Mouse (Mus musculus) retina, postnatal 7 days (tissue): ENCODE measurements around the gene Vwf.

Experiments
- DNase-seq: peaks from one replicate; pipeline ENCODE4 v3.0.0-alpha.2; 2012; ENCODE audit warnings: low read depth, low spot score

The Vwf gene

DNA sequence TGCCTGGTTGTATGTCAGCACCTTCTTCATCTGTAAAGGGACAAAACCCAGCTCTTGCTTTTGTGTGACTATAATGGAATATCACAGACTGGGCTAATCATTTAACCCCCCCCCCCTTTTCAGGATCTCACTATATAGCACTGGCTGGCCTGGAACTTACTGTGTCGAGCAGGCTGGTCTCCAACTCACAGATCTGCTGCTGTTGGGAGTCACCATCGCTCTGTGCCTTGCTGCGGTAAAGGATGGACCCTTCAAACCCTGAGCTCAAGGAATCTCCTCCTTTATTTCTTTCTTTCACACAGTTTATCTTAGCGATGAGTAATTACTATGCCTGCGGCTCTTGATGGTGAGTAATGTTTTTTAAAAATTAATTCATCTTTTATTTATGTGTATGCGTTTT lies at the start of gene Vwf:
TSS of gene Vwf (plus strand) at position 301 of the 400 bp plus-strand sequence.
- DNase-seq, result no peak

GRCm38 (mm10) chr6:125498062-125498461 lies 48.5 kb upstream of the Vwf start:
- peak; percentile 27 for DNase-seq

- DNase-seq, result no peak
Measured at GRCm38 (mm10) chr6:125503186-125503802, 43.3 kb upstream of the Vwf start.

- no peak for DNase-seq
Measured at GRCm38 (mm10) chr6:125504622-125505355, 41.8 kb upstream of the Vwf start.

DNA sequence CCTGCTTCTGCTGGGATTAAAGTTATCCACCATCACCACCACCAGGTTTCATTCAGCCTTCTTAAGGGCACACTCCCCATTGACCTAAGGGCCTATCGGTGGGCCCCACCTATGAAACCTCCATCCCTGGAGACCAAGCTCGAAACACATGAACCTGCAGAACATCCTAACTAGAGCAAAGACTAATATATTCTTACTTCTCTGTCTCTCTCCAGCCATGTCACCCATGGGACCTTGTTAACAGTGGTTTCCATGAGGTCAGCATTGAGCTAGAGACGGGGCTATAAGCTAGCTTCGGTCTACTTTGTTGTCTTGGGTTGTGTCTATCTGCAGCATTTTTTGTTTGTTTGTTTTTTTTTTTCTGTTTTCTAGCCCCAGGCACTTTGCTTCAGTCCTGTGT lies 40.1 kb upstream of the Vwf start:
- no peak for DNase-seq

GRCm38 (mm10) chr6:125509783-125510182 lies 36.8 kb upstream of the Vwf start:
- no peak for DNase-seq

DNA sequence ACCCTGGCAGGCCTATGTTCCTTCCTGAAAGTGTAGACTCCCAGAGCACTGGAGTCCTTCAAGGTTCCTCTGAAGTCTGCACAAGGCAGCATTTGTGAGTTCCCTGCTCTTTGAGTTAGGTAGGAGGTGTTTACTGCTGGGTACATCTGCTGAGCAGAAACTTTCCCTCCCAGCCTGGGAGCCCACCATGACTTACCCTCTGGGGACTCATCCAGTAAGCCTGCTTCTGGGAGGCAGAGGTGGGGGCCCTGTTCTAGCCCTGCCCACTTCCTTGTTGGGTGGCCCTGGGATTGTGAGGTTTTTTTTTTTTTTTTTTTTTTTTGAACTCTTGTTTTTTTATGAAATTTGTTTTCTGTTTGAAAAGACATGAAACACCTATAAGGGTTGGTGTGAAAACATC lies 35.9 kb upstream of the Vwf start:
- DNase-seq, result no peak

GRCm38 (mm10) chr6:125511196-125511595 lies 35.4 kb upstream of the Vwf start:
- no peak for DNase-seq

GRCm38 (mm10) chr6:125512950-125513596 lies 33.5 kb upstream of the Vwf start:
- no peak for DNase-seq

DNA sequence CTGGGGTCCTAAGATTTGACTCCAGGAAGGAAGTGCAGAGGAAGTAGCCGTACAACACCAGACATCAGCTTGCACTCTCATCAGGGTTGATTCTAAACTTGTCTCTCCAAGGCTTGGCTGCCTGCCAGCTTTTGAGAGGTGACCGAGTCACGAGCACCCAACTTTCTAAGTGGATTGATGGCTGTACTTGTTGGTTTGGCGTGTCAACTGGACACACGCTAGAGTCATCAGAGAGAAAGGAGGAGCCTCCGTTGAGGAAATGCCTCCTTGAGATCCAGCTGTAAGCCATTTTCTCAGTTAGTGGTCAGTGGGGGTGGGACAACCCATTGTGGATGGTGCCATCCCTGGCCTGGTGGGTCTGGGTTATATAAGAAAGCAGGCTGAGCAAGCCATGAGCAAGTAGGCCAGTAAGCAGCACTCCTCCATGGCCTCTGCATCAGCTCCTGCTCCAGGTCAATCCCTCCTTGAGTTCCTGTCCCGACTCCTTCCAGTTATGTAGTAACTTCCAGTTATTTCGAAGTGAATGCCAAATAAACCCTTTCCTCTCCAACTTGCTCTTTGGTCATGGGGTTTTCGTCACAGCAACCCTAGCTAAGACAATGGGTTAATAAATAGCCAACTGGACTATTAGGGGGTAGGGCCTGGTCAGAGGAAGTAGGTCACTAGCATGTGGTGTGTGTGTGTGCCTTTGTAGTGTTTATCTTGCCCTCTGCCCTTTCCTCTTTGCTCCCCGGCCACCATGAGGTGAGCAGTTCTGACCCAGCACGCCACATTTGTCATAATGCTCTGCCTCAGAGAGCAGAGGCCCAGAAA lies 30.9 kb upstream of the Vwf start:
- DNase-seq, result no peak

DNA sequence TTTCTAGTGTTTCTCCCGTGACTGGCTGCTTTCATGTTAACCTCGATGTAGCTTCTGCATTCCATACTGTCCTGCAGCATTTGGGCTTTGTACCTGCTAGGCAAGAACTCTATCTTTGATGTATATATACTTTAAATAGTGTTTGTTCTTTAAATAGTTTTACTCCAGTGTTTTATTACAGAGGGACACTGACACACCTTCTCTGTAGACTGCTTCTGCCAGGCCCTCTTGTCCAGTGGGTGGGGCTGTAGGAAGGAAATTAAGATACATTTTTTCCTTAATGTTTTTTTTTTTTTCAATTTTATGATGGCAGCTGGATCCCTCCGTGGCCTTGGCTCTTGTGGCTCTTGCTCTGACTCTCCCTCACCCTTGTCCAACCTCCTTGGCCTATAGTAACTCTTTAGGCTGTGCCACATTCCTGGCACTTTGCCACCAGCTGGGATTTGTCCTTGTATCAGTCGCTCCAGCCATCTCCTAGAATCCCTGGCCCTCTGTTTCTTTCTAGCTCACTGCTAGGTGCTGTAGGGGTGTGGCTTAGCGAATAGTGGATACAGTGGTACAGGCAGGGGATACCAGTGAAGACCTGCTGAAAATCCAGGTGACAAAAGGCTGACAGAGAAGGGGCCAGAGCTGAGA lies 24.9 kb upstream of the Vwf start:
- DNase-seq, result no peak

DNA sequence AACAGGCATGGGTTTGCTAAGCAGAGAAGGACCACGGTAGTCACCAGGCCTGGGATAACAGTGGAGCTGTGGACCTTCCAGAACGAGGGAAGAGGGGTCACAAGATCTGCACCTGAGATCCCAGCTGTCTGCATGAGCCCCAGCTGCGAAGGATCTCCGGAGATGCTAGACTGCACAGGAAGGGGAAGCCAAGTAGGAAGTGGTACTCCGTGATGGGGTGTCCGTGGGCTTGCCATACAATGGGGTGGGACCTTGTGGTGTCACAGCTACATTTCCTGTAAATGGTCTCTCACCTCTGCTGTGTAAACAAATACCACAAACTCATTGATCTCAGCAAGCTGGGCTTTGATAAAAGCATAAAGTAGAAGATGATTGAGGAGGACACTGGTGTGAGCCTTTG lies 22.5 kb upstream of the Vwf start:
- DNase-seq, result no peak

DNA sequence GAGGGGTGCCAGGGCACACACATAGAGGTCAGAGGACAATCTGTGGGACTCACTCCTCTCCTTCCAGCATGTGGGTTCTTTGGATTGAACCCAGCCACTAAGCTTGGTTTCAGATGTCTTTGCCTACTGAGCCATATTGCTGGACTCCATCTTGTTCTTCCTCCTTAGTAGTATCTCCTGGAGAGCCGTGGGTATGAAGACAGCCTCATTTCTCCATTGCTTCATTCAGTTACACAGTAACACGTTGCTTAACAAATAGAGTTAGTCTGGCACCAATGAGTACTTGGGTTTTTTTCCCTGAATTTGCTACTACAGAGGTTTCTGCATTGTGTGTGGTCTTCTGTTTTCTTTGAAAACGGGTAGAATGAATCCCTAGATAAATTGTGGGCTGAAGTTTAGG lies 20.5 kb upstream of the Vwf start:
- DNase-seq, result no peak

GRCm38 (mm10) chr6:125528614-125529200 lies 17.9 kb upstream of the Vwf start:
- DNase-seq, result no peak

DNA sequence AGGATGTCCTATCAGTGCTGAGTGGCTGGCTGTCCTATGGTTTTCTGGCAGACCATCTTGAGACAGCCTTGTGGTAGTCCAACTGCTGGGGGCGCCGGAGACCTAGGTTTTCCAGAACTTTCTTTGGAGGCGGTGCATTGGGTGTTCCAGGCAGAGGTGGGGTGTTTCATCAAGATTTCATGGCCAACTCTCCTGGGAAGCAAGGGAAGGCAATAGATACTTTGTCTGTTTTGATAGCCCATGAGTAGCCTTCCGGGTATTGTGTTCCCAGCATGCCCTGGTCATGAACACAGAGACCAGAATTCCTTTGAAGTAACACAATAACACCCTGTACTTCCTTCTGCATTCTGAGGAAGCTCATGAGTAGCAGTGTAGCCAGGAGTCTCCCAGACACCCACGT lies 17.1 kb upstream of the Vwf start:
- DNase-seq, result no peak

- no peak for DNase-seq
Measured at GRCm38 (mm10) chr6:125533104-125533650, 13.4 kb upstream of the Vwf start.

- no peak for DNase-seq
Measured at GRCm38 (mm10) chr6:125534990-125535389, 11.6 kb upstream of the Vwf start.

DNA sequence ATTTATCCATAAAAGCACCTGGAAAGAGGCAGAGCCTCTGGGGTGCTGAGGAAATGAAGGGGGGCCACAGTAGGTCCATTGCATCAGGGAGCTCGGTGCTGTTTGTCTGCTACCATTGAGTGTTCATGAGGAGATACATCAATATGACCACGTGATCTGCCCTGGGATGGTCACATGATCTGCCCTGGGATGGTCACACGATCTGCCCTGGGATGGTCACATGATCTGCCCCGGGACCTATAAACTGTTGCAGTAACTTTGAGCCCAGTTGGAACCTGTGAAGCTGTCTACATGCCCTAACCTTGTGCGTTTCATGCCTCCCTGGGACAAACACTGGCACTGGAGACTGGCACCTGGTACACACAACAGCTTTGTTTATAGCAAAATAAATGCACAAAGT lies 8.1 kb upstream of the Vwf start:
- DNase-seq, result no peak

DNA sequence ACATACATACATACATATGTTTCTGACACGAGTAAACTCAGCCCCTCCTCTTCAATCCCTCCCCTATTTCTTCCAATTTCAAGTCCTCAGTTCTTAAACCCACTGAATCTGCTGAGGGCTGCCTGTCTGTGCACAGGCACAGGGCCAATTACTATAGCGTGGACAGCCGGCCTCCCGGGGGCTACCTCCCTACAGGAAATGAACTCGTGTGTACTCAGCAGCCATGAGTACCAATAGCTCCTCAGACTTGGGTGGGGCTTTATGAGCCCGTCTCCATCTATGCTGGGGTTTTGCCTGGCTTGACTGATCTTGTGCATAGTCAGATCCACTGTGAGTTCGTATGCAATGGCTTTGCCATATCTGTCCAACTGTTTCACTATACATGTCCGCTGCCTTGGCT lies 7.2 kb upstream of the Vwf start:
- no peak for DNase-seq

GRCm38 (mm10) chr6:125540199-125540598 lies 6.4 kb upstream of the Vwf start:
- DNase-seq, result no peak

DNA sequence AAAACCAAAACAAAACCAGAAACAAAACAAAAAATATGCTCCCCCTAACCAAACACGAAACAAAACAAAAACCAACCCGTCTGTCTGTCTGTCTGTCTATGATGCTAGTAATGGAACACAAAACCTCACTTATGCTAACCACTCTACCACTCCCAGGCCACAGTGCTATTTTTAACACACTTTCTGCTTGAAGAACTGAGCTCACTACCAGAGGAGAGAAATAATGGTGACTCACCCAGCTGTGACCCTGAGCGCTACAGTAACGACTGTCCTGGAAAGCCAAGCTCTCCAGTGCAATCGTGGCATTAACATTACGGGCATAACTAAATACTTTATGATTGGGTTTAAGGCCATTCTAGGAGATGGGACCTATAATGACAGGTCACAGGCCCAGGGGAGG lies 5.7 kb upstream of the Vwf start:
- no peak for DNase-seq
